Mouse (Mus musculus): ENCODE data around the gene Gcnt7. TPM values are rescaled to one million over a fixed set of nuclear protein-coding genes. Genes with fewer than 3 reads are reported as not detected.

Gcnt7 gene
- polyA plus RNA-seq, 1 experiment from 2014 or later, result 0.63 TPM

- Histone ChIP-seq H3K4me2 (no peak overlapping the region), H3K4me1 (replicated peaks) (no peaks in the 10 kb centered on the region; the same call in 1 of the 2 replicates), H3K4me3 (replicated peaks) (no peak overlapping the region), H3K27ac (replicated peaks) (no peak overlapping the region), H3K27me3 (no peaks in the 10 kb centered on the region), H3K9me3 (replicated peaks) (no peaks in the 10 kb centered on the region), H3K9ac (no peak overlapping the region), H3K36me3 (replicated peaks) (no peaks in the 10 kb centered on the region)
- ATAC-seq (ENCODE audit: insufficient read depth), result no peak
- WGBS (ENCODE audit: insufficient replicate concordance), result 24% methylated on average over 3 of the region's 3 CpGs
Measured at GRCm38 (mm10) chr2:172405011-172405410, 53.4 kb downstream of the Gcnt7 start.

GRCm38 (mm10) chr2:172404239-172404638 is 54.2 kb downstream of the Gcnt7 start:
- no peak for ATAC-seq (ENCODE audit: insufficient read depth)
- 48% methylated on average over 7 of the region's 7 CpGs for WGBS (ENCODE audit: insufficient replicate concordance)
- Histone ChIP-seq H3K9me3 (replicated peaks) (no peaks in the 10 kb centered on the region), H3K4me3 (replicated peaks) (no peak overlapping the region), H3K4me1 (replicated peaks) (peaks cover 5% of the 10 kb centered on the region; the same call in 1 of the 2 replicates), H3K9ac (no peak overlapping the region), H3K27ac (replicated peaks) (no peak overlapping the region), H3K4me2 (no peak overlapping the region), H3K27me3 (no peaks in the 10 kb centered on the region), H3K36me3 (replicated peaks) (no peaks in the 10 kb centered on the region)

DNA sequence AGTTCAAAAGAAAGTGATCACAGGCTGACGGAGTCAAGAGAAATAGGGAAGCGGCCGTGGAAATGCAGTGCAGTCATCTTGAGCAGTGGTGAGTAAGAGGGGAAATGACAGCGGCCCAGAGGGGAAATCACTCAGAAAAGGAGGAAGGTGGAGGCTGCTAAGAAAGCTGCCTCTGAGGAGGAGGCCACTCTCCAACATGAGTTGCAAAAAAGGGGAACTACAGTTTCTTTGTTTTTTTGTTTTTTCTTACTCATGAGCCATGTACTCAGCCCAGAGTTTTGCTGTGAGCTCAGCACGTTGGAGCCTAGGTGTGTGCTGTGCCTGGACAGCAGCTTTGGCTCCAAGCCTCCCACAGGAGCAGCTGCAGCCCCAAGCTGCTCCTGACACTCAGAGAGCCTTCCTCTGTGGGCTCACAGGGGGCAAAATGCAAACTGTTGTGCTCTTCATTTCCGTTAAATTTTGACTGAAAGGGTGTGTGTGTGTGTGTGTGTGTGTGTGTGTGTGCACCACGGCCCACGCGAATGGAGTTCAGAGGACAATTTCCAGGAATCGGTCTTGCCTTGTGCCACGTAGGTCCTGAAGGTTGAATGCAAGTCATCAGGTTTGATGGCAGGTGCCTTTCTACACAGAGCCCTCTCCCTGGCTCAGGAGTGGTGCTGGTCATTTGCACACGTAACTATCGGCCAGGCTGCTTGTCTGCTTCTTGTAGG is 57.1 kb downstream of the Gcnt7 start:
- WGBS (ENCODE audit: insufficient replicate concordance), result 22% methylated on average over 13 of the region's 13 CpGs
- no peaks in the 10 kb centered on the region for H3K27me3 ChIP-seq
- no peak overlapping the region for H3K9ac ChIP-seq
- peaks cover 12% of the 10 kb centered on the region for H3K4me1 ChIP-seq (replicated peaks)
- H3K9me3 ChIP-seq (replicated peaks), result no peaks in the 10 kb centered on the region
- ATAC-seq (ENCODE audit: insufficient read depth), result peak; percentile 45
- no peak overlapping the region for H3K4me3 ChIP-seq (replicated peaks)
- no peaks in the 10 kb centered on the region for H3K36me3 ChIP-seq (replicated peaks)
- H3K27ac ChIP-seq (replicated peaks), result peak overlapping the region; percentile 68
- no peak overlapping the region for H3K4me2 ChIP-seq

Other genes starting within 250 kb of the Gcnt7 start
- gene Mc3r, start 210.1 kb downstream of the Gcnt7 start, polyA plus RNA-seq (2015; fragmentation: Nextera tagmentation; extraction: Ambion mirVana), result 0.05 and 0.06 TPM in 2 replicates
- 136 and 142 TPM in 2 replicates for gene Fam210b, start 113.0 kb downstream of the Gcnt7 start, polyA plus RNA-seq (2015; fragmentation: Nextera tagmentation; extraction: Ambion mirVana)
- gene Aurka, start 88.1 kb downstream of the Gcnt7 start, polyA plus RNA-seq (2015; fragmentation: Nextera tagmentation; extraction: Ambion mirVana), result 129 and 132 TPM in 2 replicates
- 20.7 and 20.8 TPM in 2 replicates for gene Cstf1, start 87.9 kb downstream of the Gcnt7 start, polyA plus RNA-seq (2015; fragmentation: Nextera tagmentation; extraction: Ambion mirVana)
- gene Cass4, start 64.8 kb downstream of the Gcnt7 start, polyA plus RNA-seq (2015; fragmentation: Nextera tagmentation; extraction: Ambion mirVana), result 0.61 and 0.63 TPM in 2 replicates
- 41.4 and 42.3 TPM in 2 replicates for gene Rtf2, start 18.0 kb downstream of the Gcnt7 start, polyA plus RNA-seq (2015; fragmentation: Nextera tagmentation; extraction: Ambion mirVana)
- gene Fam209, start 13.9 kb upstream of the Gcnt7 start, polyA plus RNA-seq (2015; fragmentation: Nextera tagmentation; extraction: Ambion mirVana), result not detected in 2 replicates
- gene Tfap2c, start 91.0 kb upstream of the Gcnt7 start, polyA plus RNA-seq (2015; fragmentation: Nextera tagmentation; extraction: Ambion mirVana), result not detected in 2 replicates

Measured in liver, embryonic 15.5 days (tissue).